Mouse (Mus musculus): Measurements from ENCODE around the gene 4930402F06Rik.

Gene 4930402F06Rik

DNA sequence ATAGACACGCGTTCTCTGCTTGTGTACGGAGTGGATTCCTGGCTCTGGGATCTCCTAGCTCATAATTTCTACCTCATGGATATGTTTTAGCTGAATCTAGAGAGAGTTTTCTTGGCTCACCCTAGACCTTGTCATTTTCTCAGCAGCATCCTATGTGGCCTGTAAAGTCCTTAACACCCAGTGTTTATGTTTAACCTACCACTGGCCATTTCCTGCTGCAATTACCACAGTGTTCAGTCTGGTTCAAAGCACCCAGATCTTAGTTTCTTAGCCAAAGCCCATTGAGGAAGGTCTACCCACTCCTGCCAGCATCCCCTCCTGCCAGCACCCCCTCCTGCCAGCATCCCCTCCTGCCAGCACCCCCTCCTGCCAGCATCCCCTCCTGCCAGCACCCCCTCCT, 15.8 kb upstream of the 4930402F06Rik start:
- no peak for DNase-seq

DNA sequence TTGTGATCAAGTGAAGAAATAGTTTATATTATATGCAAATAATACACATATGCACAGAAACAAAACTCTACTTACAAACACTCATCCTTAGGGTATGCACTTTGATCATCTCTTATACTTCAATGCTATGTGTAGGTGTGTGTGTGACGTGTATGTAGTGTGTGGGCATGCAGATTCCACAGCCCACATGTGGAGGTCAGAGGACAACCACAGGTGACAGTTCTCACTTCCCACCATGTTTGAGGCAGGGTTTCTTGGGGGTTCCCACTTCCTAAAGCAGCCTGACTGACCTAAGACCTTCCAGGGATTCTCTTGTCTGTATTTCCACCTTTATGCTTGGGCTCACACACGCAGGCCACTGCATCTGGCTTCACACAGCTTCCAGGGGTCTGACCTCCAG, 15.3 kb upstream of the 4930402F06Rik start:
- DNase-seq: no peak

DNA sequence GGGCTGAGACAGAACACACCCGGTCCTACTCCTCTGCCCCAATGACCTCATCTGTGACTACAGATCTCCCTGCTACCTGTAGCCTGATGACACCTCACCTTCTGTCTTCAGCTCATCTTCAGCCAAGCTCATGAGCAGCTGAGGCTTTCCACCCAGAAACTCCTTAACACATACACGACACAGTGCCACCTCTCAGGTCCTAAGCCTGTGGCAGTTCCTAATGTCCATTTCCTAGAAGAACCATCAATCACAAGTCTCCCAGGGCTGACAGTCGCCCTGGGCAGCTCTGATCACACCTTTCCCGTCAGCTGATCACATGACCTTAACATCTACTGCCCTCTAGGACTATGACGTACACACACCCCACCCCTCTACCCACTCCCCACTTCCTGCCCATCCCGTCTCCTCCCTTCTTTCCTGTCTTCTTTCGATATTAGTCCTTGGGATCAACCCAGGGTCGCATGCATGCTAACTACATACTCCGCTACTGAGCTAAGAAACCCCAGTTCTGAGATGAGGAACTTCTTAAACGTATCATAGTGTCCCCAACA, 14.7 kb upstream of the 4930402F06Rik start:
- no peak for DNase-seq

DNA sequence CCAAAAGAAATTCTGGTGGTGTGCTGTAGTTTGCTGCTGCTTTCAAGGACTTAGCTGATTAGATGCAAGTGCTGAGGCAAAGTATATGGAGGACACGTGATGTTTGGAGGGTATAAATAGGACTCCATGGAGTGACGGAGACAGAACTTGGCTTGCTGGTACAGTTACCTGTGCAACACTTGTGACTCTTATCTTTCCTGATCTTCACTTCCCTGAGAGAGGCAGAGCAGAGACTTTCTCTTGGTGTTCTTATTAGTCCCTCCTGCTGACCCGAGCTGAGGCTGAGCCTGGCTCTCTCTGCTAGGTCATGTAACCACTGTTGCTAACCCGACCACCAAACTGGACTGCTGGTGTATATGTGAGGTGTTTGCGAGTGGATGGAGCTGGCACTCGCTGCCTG, 12.5 kb upstream of the 4930402F06Rik start:
- DNase-seq: no peak

DNA sequence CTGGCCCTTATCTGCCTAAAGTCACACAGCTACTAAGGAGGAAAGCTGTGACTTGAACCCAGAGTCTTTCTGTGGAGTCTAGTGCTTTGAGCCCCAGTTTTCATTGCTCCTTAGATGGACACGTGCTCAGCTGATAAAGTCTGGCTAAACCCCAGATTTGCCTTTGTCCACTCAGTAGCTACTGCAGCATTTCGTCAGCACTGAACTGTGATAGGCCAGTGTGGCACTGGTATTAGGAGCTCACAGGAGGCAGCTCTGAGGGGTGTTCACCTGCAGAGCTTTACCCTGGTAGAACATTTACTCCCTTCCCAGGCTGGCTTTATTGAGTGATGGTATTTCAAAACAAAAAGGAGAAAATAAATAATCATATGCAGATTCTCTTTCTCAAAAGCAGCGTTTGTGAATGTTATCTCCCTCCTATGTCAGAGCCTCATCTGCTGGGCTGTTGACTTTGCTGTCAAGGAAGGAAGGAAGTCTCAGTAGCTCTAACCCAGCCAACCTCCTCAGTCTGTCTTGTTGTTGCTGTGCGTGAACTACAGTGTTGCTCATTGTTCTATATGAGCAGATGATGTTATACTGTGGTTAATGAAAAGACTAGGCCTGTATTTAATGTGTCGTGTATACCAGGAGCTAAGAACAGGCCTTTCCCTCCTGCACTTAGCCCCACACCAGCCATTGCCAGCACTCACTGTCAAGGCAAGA, 11.6 kb upstream of the 4930402F06Rik start:
- DNase-seq: no peak

DNA sequence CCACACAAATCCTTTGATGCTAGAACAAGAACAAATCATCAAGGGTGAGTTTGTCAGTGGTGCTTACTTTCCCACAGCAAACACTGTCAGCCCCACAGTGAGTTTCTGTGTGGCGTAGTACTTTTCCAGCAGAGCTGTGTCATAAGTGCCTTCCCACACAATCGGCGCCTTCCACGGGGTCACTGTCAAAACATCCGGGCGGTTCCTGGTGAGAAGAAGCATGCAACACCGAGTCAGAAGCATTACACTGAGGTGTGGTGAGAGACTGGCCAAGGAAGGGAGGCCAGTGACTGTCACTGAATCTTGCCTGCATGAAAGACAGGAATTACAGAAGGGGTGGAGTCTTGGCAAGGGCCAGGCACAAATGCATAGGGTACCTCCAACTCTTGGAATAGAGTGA, 10.9 kb upstream of the 4930402F06Rik start:
- no peak for DNase-seq

DNA sequence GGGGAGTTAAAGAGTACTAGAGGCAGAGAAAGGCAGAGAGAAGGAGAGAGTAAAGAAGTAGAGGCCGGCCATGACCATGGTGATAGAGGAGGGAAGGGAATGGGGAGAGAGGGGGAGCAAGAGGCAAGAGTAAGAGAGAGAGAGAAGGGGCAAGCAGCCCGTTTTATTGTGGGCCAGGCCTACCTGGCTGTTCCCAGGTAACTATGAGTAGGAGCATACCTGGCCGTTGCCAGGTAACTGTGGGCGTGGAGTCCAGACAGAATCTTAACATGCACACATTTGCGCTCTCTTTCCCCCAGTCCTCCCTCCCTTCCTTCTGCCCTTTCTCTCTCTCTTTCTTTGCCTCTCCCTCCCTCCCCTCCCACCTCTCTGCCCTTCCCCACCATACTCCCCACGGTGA, 10.3 kb upstream of the 4930402F06Rik start:
- no peak for DNase-seq

DNA sequence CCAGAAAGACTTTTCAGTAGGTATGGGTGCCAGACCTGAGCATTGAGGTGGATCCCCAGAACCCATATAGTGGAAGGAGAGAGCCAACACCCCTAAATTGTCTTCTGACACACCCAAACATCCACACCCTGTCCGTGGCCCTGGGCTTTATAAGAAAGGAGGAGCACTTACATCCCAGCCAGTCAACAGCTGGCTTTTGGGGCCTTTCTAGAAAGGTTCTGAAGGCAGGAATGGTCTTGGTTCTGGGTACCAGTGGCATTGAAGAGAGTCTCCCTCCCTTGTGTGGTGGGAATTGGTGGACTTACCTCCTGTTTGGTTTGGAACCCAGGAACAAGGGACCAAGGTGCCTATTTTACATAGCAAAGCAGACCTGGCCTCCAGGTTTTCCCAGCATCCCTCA, 9.6 kb upstream of the 4930402F06Rik start:
- DNase-seq: no peak

DNA sequence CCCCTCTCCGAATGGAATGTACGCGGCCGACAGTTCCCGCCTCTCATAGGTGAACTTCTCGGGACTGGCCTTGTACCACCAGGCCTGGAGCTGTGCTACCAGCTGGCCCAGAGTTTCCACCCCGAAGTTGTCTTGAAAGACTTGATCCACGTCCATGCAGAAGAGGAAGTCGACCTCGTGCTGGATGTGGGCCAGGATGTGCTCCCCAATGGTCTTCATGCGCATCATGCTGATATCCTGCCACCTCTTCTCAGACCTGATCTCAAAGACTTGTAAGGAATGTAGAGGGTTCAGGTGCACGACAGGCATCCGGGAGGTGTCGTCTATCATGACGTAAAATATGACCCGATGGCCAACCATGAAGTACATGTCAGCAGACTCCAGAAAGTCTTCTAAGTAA, 5.4 kb upstream of the 4930402F06Rik start:
- no peak for DNase-seq

DNA sequence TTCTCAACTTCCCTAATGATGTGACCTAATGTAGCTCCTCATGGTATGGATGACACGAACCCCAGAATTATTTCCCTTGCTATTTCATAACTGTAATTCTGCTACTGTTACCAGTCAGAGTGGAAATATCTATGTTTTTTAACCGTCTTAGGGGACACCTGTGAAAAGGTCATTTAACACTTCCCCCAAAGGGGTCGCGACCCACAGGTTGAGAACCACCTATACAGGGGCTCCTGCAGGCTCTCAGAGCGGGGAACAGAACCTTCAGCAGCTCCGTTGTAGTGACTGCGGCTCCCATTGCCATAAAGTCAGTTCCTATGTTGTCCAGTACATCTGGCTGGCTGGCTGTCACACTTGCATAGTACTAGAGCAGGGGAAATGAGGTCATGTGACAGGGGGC, 3.8 kb upstream of the 4930402F06Rik start:
- DNase-seq: no peak

DNA sequence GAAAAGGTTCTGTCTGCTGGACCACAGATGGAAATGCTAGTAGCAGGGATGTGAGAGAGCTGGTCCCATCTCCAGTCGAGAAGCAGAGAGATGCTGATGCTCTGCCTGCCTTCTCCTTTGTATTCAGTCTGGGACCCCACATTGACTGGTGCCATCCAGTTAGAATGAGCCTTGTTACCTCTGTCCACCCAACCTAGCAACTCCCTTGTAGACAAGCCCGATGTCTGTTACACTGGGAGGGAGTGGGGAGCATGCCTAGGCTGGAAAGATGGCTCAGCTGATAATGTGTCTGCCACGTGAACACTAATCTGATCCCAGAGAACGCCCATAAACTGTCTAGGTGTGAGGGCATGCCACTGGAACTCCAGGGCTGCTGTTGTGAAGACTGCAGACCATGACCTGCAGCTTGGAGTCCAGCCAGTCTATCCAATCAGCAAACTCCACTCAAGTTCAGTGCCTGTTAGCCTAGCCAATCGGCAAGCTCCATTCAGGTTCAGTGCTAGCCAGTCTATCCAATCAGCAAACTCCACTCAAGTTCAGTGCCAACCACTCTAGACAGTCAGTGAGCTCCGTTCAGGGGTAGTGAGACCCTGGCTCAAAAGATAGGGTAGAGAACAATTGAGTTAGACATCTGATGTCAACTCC, 1.3 kb upstream of the 4930402F06Rik start:
- no peak for DNase-seq

DNA sequence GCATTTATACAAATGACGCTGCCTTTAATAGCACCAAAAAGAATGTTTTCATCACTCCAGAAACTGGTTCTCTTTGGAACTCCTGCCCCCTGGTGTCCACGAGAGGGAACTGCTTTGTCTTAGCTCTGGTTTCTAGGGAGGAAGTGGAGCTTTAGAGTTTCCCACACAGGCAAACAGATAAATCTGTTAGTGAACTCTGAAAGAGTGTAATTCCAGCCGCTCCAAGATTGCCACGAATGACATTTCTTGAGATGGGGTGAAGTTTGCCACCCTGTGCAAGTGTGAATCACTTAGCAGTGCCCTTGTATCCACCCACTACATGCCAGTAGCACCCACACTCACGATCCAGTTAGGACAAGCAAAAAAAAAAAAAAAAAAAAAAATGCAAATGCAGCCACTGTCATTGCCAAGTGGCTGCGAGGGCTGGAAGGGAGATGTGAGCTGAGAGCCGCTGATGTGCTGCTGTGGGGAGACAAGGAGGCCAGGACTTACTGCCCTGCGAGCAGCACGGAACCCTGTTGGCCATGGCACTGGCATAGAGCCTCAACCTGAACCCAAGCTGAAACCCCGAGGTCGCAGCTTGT, 707 bp upstream of the 4930402F06Rik start:
- DNase-seq: peak; percentile 64 to 65

DNA sequence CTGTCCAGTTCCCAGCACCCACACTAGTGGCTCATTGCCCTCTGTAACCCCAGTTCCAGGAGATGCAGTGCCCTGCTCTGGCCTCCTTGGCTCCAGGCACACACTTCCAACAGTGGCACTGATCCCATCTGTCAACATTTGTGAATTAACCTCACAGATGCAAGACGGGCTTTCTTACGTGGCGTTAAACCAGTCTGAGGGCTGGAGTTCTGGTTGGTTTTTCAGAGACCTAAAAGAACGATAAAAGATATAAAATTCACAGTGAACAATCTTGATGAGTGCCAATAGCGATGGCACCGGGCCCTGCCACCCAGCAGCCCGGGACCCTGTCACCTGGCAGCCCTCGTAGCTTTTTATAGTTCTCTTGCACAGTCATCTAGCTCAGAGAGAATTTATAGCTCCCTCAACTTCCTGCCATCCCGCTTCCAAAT, 11.5 kb downstream of the 4930402F06Rik start:
- DNase-seq: no peak

DNA sequence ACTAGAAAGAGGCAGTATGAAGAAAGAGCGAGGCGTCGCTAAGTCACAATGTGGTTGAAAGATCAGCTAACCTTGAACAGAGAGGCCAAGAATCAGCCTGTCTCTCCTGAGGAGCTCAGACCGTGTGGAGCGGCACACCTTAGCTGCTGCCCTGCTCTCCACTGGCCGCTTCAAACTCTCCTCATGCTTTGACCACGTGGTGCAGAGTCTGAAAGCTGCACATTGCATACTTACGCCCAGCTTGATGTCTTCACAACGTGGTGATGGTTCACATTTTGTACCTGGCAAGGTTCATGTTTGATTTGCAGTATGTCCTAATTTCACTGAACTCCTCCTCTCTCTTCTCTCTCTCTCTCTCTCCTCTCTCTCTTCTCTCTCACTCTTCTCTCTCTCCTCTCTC, 17.7 kb downstream of the 4930402F06Rik start:
- DNase-seq: no peak

DNA sequence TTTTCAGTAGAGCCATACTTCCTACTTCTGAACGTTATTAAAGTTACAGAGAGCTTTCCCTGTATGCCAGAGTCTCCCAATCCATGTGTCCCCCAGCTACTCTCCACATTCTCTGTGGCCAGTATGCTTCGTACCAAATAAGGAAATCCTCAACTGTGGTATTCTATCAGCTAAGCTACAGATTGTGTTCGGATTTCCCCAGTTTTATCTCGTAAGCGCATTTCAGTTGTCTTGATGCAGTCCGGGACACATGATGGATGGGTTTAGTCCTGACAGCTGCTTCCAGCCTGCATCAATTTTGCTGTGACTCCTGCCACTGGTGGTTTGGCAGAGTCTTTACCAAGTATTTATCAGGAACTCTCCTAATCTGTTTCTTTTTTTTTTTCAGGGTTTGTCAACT, 19.4 kb downstream of the 4930402F06Rik start:
- no peak for DNase-seq

DNA sequence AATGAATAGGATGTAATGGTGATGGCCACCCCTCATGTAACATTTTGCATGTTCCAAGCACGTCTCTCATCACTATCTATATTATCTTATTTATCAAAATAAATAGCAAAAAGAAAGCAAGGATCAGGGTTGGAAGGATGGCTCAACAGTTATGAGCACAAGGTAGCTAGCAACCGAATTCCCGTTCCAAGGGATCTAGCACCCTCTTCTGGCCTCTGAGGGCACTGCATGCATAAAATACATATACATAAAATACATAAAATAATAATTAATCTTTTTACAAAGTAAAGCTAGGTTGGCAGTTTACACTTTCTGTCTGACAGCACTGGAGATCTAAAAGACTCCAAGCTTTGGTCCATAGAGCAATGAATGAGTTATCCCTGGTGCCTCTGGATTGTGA, 24.0 kb downstream of the 4930402F06Rik start:
- peak in 1 of 2 experiments; percentile 33 for DNase-seq

DNA sequence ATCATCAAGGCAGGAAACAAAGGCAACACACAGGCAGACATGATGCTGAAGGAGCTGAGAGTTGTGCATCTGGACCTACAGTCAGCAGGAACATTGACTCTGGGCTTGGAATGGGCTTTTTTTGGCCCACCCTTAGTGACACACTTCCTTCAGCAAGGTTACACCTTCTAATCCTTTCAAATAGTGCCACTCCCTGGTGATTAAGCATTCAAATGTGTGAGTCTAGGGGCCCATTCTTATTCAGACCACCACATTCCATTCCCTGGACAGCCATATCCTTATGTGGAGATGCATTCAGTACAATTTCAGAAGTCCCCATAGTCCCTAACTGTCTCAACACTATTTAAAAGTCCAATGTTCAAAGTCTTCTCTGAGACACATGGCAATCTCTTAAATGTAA, 26.3 kb downstream of the 4930402F06Rik start:
- DNase-seq: no peak

DNA sequence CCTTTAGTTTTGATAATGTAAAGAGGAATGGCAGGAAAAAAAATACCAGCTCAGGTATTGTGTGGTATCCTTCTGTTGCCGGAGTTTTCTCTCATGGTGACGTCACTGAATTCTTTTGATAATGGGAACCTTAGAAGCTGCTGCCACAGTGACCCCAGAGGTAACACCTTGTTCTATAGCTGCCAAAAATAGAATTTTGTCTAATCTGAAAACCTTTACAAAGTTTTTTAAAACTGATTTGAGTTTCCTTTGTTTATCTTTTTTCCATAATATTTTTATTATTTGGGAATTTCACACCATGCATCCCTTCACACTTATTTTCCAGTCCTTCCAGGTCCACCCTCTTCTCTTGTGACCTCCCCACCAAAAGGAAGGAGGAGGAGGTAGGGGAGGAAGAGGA, 29.3 kb downstream of the 4930402F06Rik start, which contains the start of gene 4930568D16Rik:
Gene 4930568D16Rik, minus strand, starts transcription at position 101 of the 400 bp plus-strand sequence.
- DNase-seq: no peak

DNA sequence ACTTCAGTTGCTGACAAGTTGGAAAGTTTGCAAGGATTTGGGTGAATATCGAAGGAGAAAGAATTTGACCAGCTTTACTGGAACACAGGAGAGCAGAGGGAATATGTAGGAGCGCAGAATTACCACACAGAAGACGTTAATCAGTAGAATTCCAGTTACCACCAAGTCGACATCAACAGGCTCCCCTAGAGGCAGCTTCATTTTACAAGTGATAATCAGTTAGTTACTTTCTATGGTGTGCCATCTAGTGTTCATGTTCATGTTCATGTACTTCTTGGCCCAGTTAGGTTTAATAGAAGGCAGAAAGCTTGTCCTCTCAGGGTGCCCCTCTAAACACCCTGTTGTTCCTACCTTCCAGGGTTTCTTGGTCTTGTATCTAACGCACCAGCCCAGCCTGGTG, 47.8 kb downstream of the 4930402F06Rik start:
- no peak for DNase-seq

DNA sequence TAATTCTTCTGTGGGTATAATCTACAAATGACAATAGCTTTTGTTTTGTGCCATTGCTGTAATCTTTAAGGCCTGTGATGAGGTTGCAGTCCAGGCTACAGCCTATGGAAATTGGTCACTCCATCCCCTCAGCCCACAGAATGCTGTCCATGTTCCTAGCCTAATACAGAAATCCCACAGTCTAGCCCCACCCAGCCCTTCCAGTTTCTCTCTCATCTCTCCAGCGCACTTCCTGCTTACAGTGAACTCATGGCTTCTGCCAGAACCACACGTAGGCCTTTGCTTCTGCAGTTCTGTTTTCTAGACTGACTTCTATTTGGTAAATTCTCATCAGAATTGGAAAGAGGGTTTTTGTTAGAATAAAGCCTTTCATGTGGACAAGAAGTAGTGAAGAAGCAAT, 51.0 kb downstream of the 4930402F06Rik start:
- DNase-seq: no peak

DNA sequence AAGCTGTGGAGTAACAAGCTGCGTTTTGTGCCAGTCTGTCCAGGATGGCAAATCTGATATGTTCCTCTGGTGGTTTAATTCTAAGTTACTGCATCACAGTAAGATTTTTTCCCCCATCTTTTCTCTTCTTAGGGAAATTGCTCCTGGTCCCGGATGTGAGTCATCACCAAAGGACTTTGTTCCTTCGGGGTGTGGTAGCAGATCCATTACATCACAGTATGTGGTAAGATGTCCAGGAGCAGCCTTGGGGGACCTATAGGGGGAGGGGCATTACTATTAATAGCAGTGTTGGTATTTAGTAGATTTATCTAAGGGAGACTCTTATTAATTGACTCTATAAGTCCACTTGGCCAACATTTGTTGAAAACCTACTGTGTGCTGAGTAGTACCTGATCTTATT, 54.4 kb downstream of the 4930402F06Rik start:
- no peak for DNase-seq

DNA sequence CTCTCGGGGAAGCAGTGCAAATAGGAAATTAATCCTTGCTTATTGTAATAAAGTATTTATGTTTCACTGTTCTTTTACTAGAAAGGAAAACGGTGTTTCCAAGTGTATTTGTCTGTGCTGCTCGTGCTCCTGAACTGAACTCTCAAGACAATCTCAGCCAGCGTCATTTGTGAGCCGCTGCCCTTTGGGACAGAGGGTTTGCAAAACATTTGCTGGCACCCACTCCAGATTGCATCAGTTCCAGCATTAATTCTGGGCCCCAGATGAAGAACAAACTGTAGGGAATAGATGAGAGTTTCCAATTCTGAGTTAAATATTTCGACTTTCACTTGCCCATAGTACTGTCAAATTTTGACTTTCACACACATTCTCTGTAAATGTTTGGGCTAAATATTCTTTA, 58.3 kb downstream of the 4930402F06Rik start:
- DNase-seq: no peak

DNA sequence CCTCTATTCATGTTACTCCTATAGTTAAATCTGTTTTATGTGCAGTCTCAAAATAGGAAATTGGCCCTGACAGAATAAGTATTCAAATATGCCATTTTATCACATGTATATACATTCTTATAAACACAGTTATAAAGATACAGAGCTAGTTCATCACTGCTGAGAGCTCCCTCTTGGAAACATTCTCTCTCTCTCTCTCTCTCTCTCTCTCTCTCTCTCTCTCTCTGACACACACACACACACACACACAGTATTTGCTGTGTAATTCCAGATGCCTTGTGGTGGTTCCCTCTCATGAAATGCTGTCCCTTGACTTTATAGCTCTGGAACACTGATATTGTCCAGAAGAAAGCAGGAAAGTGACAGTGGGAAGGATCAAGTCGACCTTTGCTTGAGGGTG, 58.9 kb downstream of the 4930402F06Rik start:
- DNase-seq: no peak

DNA sequence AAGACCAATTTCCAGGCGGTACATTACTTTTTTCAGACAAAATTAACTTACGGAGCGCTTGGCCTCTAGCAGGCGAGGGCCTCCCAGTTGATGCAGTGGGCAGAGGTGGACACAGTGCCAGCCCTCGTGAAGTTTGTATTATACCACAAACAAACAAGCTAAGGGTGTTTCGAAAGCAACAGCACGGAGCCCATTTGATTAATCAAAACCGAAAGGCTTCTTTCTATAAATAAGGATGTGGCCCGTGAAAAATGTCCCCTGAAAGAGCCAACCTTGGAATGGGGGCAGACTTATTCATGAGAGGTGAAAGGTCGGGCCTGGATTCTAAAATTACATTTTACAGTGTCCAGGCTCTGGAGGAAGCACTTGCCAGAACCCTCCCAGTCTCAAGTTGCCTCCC, 59.6 kb downstream of the 4930402F06Rik start:
- no peak for DNase-seq

Data from thymus, postnatal 36 days (tissue).